Mouse (Mus musculus): ENCODE data around the gene Cfap20. TPM values are rescaled to one million over a fixed set of nuclear protein-coding genes. Genes with fewer than 3 reads are reported as not detected.

Gene Cfap20
- 157 and 159 TPM in 2 replicates for polyA plus RNA-seq (2014; fragmentation: Nextera tagmentation; extraction: Ambion mirVana)

DNA sequence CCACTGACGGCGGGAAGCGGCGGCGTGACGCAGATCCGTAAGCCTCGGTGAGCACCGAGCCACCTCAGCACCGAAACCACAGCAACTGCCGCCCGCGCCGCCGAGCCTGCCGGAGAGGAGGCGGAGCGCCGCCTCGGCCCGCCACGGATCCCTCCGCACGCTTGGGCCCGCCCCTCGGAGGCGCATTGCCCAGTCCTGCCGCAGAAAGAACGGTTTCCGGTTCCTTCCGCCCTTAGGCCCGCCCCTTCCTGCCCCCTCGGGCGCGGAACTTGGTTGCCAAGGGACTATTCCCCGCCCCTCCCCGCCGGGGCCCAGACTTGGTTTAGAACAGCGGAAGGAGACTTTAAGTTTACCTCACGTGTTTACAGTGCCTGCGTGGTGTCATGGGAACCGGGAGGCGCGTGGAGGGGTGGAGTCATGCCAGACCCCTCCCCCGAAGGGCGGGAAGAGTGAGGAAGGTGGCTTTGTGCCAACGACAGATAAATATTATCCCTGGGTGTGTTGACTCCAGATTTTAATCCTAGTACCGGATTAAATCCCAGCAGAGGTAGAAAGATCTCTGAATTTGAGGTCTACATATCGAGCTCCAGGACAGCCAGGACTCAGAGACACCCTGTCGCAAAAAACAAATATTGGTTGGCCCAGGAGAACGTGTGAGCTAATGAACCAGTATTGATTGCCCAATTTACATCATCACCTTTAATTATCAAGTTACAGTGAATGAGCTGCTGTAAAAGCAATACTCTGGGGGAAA, at the start of gene Cfap20:
TSS of gene Cfap20 (minus strand) at position 184 of the 754 bp plus-strand sequence.
- Histone ChIP-seq H3K36me3 (ENCODE audit: control insufficient read depth, insufficient read depth, low read length) (no peaks in the 10 kb centered on the region), H3K4me1 (replicated peaks; ENCODE audit: control insufficient read depth, insufficient read depth, low read length) (peaks cover 24% of the 10 kb centered on the region), H3K9ac (ENCODE audit: low read length) (peak within 1 kb of the TSS; percentile 86), H3K4me3 (ENCODE audit: low read depth, low read length) (peak within 1 kb of the TSS; percentile 91), H3K27ac (ENCODE audit: low read depth) (peak within 1 kb of the TSS; percentile 90), H3K9me3 (ENCODE audit: control insufficient read depth, low read length) (no peaks in the 10 kb centered on the region), H3K27me3 (replicated peaks; ENCODE audit: control insufficient read depth, insufficient read depth, low read length) (no peaks in the 10 kb centered on the region), H3K4me2 (ENCODE audit: low read length) (peak within 1 kb of the TSS; percentile 93)
- WGBS = 1% methylated on average over 46 of the region's 51 CpGs
- DNase-seq (ENCODE audit: low spot score) = peak; percentile 99
- peak; percentile 97 for ATAC-seq (replicated peaks; ENCODE audit: low FRiP score, low TSS enrichment, low read depth)

DNA sequence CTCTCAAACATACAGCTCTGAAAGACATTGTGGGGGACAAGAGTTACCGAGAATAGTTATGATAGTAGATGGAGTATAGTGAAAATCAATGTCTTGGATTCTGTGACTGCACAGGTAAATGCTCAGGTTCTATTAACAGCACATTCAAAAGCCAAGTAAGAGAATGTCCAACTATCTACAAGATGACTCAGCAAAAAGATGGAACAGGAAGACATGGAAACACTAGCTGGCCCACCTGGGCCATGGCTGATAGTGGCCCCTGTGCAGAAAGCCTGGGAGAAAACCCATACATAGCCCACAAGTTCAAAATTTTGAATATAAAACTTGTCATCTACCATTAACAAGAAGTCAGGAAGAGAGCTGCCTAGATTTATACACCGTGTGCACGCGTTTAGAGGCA, 35.3 kb upstream of the Cfap20 start:
- ATAC-seq (replicated peaks; ENCODE audit: low FRiP score, low TSS enrichment, low read depth) (no peak), DNase-seq (ENCODE audit: low spot score) (no peak)
- H3K27ac ChIP-seq (ENCODE audit: low read depth) = no peak overlapping the region
- WGBS = 99% methylated on average over 4 of the region's 4 CpGs
- peaks cover 89% of the 10 kb centered on the region for H3K36me3 ChIP-seq (ENCODE audit: control insufficient read depth, insufficient read depth, low read length)
- no peak overlapping the region for H3K4me3 ChIP-seq (ENCODE audit: low read depth, low read length)
- no peak overlapping the region for H3K9ac ChIP-seq (ENCODE audit: low read length)
- H3K9me3 ChIP-seq (ENCODE audit: control insufficient read depth, low read length) = no peaks in the 10 kb centered on the region
- H3K4me2 ChIP-seq (ENCODE audit: low read length) = no peak overlapping the region
- no peaks in the 10 kb centered on the region for H3K4me1 ChIP-seq (replicated peaks; ENCODE audit: control insufficient read depth, insufficient read depth, low read length)
- H3K27me3 ChIP-seq (replicated peaks; ENCODE audit: control insufficient read depth, insufficient read depth, low read length) = no peaks in the 10 kb centered on the region

DNA sequence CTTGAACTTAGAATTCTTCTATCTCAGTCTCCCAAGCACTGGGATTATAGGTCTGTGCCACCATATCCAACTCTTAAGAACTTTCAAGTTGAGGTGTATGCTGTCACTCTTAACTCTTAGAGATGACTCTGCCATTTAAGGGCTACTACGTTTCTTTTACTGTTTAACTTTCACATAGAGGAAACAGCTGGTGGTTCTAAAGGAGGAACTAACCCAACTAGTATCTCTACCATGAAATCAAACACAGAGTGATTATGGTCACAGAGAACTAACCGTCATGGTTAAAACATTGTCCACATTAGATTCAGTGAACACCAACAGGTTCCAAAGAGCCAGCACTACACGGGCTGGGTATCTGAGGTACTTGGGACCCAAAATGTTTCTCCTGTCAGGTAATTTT, 34.3 kb upstream of the Cfap20 start:
- Histone ChIP-seq H3K9me3 (ENCODE audit: control insufficient read depth, low read length) (no peaks in the 10 kb centered on the region), H3K27me3 (replicated peaks; ENCODE audit: control insufficient read depth, insufficient read depth, low read length) (no peaks in the 10 kb centered on the region), H3K4me2 (ENCODE audit: low read length) (no peak overlapping the region), H3K9ac (ENCODE audit: low read length) (no peak overlapping the region), H3K4me1 (replicated peaks; ENCODE audit: control insufficient read depth, insufficient read depth, low read length) (no peaks in the 10 kb centered on the region), H3K36me3 (ENCODE audit: control insufficient read depth, insufficient read depth, low read length) (peaks cover 88% of the 10 kb centered on the region), H3K4me3 (ENCODE audit: low read depth, low read length) (no peak overlapping the region), H3K27ac (ENCODE audit: low read depth) (no peak overlapping the region)
- DNase-seq (ENCODE audit: low spot score) = no peak
- ATAC-seq (replicated peaks; ENCODE audit: low FRiP score, low TSS enrichment, low read depth) = no peak
- WGBS = 91% methylated on average over 3 of the region's 3 CpGs

DNA sequence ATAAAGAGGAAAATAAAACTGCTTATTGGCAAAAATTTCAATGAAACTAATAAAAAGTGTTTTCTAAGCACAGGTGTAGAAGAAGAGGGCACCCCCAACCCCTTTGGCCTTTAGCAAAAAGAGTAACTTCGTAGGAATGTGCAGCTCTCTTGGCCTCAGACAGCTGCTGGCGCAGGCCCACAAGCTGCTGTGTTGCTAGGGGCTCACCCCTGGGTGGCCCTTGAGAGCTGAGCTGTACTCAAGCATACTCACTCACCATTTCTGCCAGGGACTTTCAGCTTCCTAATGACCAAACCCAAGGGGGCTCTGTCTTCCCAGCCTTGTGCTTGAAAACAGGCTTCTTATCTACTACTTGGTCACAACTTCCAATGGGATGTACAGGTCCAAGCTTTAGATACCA, 31.9 kb upstream of the Cfap20 start:
- 89% methylated on average over 2 of the region's 2 CpGs for WGBS
- H3K9me3 ChIP-seq (ENCODE audit: control insufficient read depth, low read length) = no peaks in the 10 kb centered on the region
- ATAC-seq (replicated peaks; ENCODE audit: low FRiP score, low TSS enrichment, low read depth) (no peak), DNase-seq (ENCODE audit: low spot score) (no peak)
- peaks cover 80% of the 10 kb centered on the region for H3K36me3 ChIP-seq (ENCODE audit: control insufficient read depth, insufficient read depth, low read length)
- H3K27me3 ChIP-seq (replicated peaks; ENCODE audit: control insufficient read depth, insufficient read depth, low read length) = no peaks in the 10 kb centered on the region
- no peaks in the 10 kb centered on the region for H3K4me1 ChIP-seq (replicated peaks; ENCODE audit: control insufficient read depth, insufficient read depth, low read length)
- no peak overlapping the region for H3K4me2 ChIP-seq (ENCODE audit: low read length)
- H3K4me3 ChIP-seq (ENCODE audit: low read depth, low read length) = no peak overlapping the region
- no peak overlapping the region for H3K27ac ChIP-seq (ENCODE audit: low read depth)
- no peak overlapping the region for H3K9ac ChIP-seq (ENCODE audit: low read length)

DNA sequence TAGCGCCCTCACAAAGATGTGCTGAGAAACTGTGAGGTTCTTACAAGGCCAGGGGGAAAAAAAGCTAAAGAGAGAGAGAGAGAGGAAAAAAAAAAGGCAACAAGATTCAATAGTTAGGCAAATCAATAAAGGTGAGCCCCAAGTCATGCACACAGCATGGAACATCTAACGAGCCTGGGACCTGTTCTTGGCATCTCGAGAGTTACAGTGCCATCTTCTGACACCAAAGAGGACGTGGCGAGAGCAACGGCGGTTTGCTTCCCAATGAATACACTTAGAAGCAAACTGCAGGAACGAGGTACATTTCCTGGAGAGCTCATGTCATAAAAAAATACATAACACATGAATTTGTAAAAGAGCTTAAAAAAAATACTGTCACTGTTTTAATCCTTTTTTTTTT, 17.8 kb upstream of the Cfap20 start:
- no peak overlapping the region for H3K27ac ChIP-seq (ENCODE audit: low read depth)
- H3K36me3 ChIP-seq (ENCODE audit: control insufficient read depth, insufficient read depth, low read length) = peaks cover 99% of the 10 kb centered on the region
- DNase-seq (ENCODE audit: low spot score) = no peak
- no peak for ATAC-seq (replicated peaks; ENCODE audit: low FRiP score, low TSS enrichment, low read depth)
- no peak overlapping the region for H3K4me3 ChIP-seq (ENCODE audit: low read depth, low read length)
- no peak overlapping the region for H3K9ac ChIP-seq (ENCODE audit: low read length)
- WGBS = 63% methylated on average over 8 of the region's 8 CpGs
- H3K4me1 ChIP-seq (replicated peaks; ENCODE audit: control insufficient read depth, insufficient read depth, low read length) = no peaks in the 10 kb centered on the region
- H3K4me2 ChIP-seq (ENCODE audit: low read length) = no peak overlapping the region
- H3K9me3 ChIP-seq (ENCODE audit: control insufficient read depth, low read length) = no peaks in the 10 kb centered on the region
- no peaks in the 10 kb centered on the region for H3K27me3 ChIP-seq (replicated peaks; ENCODE audit: control insufficient read depth, insufficient read depth, low read length)

DNA sequence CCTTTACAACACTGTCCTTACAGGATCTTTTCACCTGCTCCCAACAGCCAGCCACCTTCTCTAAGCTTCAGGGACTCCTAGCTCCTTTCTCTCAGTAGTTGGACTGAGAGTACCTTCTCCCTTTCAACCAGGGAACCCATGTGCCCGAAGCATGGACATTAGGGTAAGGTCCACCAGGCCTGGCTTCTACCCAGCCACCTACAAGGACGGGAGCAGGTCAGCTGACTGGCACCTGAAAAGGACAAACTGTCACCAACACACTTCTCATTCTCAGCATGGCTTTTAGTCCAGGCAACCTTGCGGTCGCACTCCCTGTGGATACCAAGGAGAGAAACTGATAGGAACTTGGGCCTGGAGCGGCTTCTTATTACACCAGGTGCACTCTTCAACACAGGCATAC, 15.6 kb upstream of the Cfap20 start:
- no peak overlapping the region for H3K4me2 ChIP-seq (ENCODE audit: low read length)
- 94% methylated on average over 5 of the region's 5 CpGs for WGBS
- H3K4me1 ChIP-seq (replicated peaks; ENCODE audit: control insufficient read depth, insufficient read depth, low read length) = no peaks in the 10 kb centered on the region
- no peak for ATAC-seq (replicated peaks; ENCODE audit: low FRiP score, low TSS enrichment, low read depth)
- no peak overlapping the region for H3K4me3 ChIP-seq (ENCODE audit: low read depth, low read length)
- H3K27ac ChIP-seq (ENCODE audit: low read depth) = no peak overlapping the region
- no peaks in the 10 kb centered on the region for H3K9me3 ChIP-seq (ENCODE audit: control insufficient read depth, low read length)
- no peak overlapping the region for H3K9ac ChIP-seq (ENCODE audit: low read length)
- H3K27me3 ChIP-seq (replicated peaks; ENCODE audit: control insufficient read depth, insufficient read depth, low read length) = no peaks in the 10 kb centered on the region
- no peak for DNase-seq (ENCODE audit: low spot score)
- H3K36me3 ChIP-seq (ENCODE audit: control insufficient read depth, insufficient read depth, low read length) = peaks cover 80% of the 10 kb centered on the region

DNA sequence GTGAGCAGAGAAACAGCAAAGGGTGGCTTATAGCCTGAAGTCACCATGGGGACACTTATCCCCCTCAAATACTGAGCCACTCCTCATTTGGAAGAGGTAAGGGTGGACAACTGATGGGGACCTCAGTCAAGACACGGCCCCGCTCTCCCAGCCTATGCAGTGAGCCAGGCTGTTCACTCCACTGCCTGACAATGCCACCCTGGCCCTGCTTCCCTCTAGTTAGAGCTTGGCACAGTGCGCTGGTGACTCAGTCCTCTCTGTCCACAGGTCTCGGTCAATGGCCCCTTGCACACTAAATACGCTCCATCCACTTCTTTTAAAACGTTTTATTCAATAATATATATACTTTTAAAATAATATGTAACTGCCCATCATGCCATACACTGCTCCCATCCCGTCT, 13.0 kb upstream of the Cfap20 start:
- Histone ChIP-seq H3K4me1 (replicated peaks; ENCODE audit: control insufficient read depth, insufficient read depth, low read length) (no peaks in the 10 kb centered on the region), H3K36me3 (ENCODE audit: control insufficient read depth, insufficient read depth, low read length) (peaks cover 54% of the 10 kb centered on the region), H3K9me3 (ENCODE audit: control insufficient read depth, low read length) (no peaks in the 10 kb centered on the region), H3K4me2 (ENCODE audit: low read length) (no peak overlapping the region), H3K27me3 (replicated peaks; ENCODE audit: control insufficient read depth, insufficient read depth, low read length) (no peaks in the 10 kb centered on the region), H3K27ac (ENCODE audit: low read depth) (no peak overlapping the region), H3K9ac (ENCODE audit: low read length) (no peak overlapping the region), H3K4me3 (ENCODE audit: low read depth, low read length) (no peak overlapping the region)
- DNase-seq (ENCODE audit: low spot score) (no peak), ATAC-seq (replicated peaks; ENCODE audit: low FRiP score, low TSS enrichment, low read depth) (no peak)
- 86% methylated on average over 7 of the region's 7 CpGs for WGBS

DNA sequence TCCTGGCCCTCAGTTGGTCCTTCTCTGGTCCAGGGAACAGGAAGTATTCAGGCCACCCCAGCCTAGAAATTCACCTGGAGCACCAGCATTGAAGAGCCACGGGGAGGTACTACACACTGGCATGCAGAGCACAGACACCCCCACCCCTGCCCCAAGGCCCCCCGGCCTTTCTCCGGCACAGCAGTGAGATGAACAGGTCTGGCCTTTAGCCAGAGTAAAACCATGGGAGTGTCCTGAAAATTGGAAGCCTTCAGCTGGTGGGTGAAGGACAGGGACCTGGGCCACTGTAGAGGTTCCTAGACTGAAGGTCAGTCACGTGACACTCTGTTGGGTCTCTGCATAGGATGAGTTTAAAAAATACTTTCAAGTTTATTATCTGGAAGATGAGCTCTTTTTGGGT, 10.4 kb upstream of the Cfap20 start:
- H3K4me1 ChIP-seq (replicated peaks; ENCODE audit: control insufficient read depth, insufficient read depth, low read length) = no peaks in the 10 kb centered on the region
- H3K4me2 ChIP-seq (ENCODE audit: low read length) = no peak overlapping the region
- H3K4me3 ChIP-seq (ENCODE audit: low read depth, low read length) = no peak overlapping the region
- ATAC-seq (replicated peaks; ENCODE audit: low FRiP score, low TSS enrichment, low read depth) (no peak), DNase-seq (ENCODE audit: low spot score) (no peak)
- 90% methylated on average over 4 of the region's 4 CpGs for WGBS
- H3K27ac ChIP-seq (ENCODE audit: low read depth) = no peak overlapping the region
- H3K27me3 ChIP-seq (replicated peaks; ENCODE audit: control insufficient read depth, insufficient read depth, low read length) = no peaks in the 10 kb centered on the region
- H3K9ac ChIP-seq (ENCODE audit: low read length) = no peak overlapping the region
- no peaks in the 10 kb centered on the region for H3K9me3 ChIP-seq (ENCODE audit: control insufficient read depth, low read length)
- H3K36me3 ChIP-seq (ENCODE audit: control insufficient read depth, insufficient read depth, low read length) = peaks cover 29% of the 10 kb centered on the region

DNA sequence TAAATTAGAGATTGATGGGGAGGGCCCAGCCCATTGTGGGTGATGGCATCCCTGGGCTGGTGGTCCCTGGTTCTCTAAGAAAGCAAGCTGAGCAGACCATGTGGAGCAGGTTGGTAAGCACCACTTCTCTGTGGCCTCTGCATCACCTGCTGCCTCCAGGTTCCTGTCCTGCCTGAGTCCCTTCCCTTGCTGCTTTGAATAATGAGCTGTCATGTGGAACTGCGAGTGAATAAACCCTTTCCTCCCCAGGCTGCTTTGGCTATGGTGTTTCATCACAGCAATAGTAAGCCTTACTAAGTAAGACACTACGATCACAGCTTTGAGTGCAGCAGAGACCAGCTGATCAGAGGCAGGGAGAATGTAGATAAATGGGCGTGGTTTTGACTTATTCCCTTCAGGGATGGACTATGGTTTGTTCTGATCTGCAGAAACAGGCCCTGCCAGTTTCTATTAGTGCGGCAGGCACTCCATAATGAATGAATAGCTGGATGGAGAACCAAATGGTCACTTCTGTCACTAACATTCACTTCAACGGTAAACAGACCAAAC, 6.9 kb upstream of the Cfap20 start:
- WGBS = 42% methylated on average over 5 of the region's 5 CpGs
- Histone ChIP-seq H3K4me2 (ENCODE audit: low read length) (no peak overlapping the region), H3K27me3 (replicated peaks; ENCODE audit: control insufficient read depth, insufficient read depth, low read length) (no peaks in the 10 kb centered on the region), H3K4me3 (ENCODE audit: low read depth, low read length) (no peak overlapping the region), H3K4me1 (replicated peaks; ENCODE audit: control insufficient read depth, insufficient read depth, low read length) (no peaks in the 10 kb centered on the region), H3K9ac (ENCODE audit: low read length) (no peak overlapping the region), H3K36me3 (ENCODE audit: control insufficient read depth, insufficient read depth, low read length) (no peaks in the 10 kb centered on the region), H3K27ac (ENCODE audit: low read depth) (no peak overlapping the region), H3K9me3 (ENCODE audit: control insufficient read depth, low read length) (no peaks in the 10 kb centered on the region)
- DNase-seq (ENCODE audit: low spot score) (no peak), ATAC-seq (replicated peaks; ENCODE audit: low FRiP score, low TSS enrichment, low read depth) (no peak)
